Mouse (Mus musculus) forebrain, embryonic 15.5 days (tissue): ENCODE measurements around the gene Glp2r. TPM values are rescaled to one million over a fixed set of nuclear protein-coding genes. Genes with fewer than 3 reads are reported as not detected.

Experiments
- ATAC-seq: fragments of 200-750 bp; cut with Nextera tagmentation; replicated peaks from 2 replicates; pipeline ENCODE4 v1.8.0; 2017; ENCODE audit warnings: mild to moderate bottlenecking, moderate TSS enrichment, moderate library complexity
- H3K27ac ChIP-seq: fragments of 300-500 bp; sonication (generic); replicated peaks from 2 replicates; pipeline ENCODE4 v1.5.1; 2015; ENCODE audit warnings: mild to moderate bottlenecking, inconsistent platforms
- H3K27me3 ChIP-seq: fragments of 300-500 bp; sonication (generic); 2 replicates; pipeline ENCODE4 v1.6.1; 2015; ENCODE audit warnings: inconsistent platforms
- H3K36me3 ChIP-seq: fragments of 300-500 bp; sonication (generic); 2 replicates; pipeline ENCODE4 v1.6.1; 2015; ENCODE audit warnings: mild to moderate bottlenecking, inconsistent platforms
- H3K4me1 ChIP-seq: fragments of 300-500 bp; sonication (generic); 2 replicates; pipeline ENCODE4 v1.6.1; 2015; ENCODE audit warnings: inconsistent platforms
- H3K4me2 ChIP-seq: fragments of 300-500 bp; sonication (generic); replicated peaks from 2 replicates; pipeline ENCODE4 v1.6.1; 2015; ENCODE audit warnings: mild to moderate bottlenecking, inconsistent platforms
- H3K4me3 ChIP-seq: fragments of 300-500 bp; sonication (generic); 2 replicates; pipeline ENCODE4 v1.5.1; 2015; ENCODE audit warnings: mild to moderate bottlenecking, inconsistent platforms
- H3K9ac ChIP-seq: fragments of 300-500 bp; sonication (generic); replicated peaks from 2 replicates; pipeline ENCODE4 v1.6.1; 2015; ENCODE audit warnings: mild to moderate bottlenecking, inconsistent platforms
- H3K9me3 ChIP-seq: fragments of 300-500 bp; sonication (generic); 2 replicates; pipeline ENCODE4 v1.6.1; 2016; ENCODE audit warnings: inconsistent platforms
- WGBS: fragments of 180-500 bp; shearing (Covaris S2); methylation state at CpG from one replicate; pipeline ENCODE4 v1.1.7; 2015; ENCODE audit warnings: mixed read lengths; 5-methylcytosine and 5-hydroxymethylcytosine counted together
- polyA plus RNA-seq: library from polyadenylated mRNA; unstranded; fragments of >200 nt; fragmentation: Nextera tagmentation; extraction: Ambion mirVana; gene quantifications from 2 replicates; pipeline ENCODE4 v1.2.1, GENCODE M21; 2015

The Glp2r gene
- polyA plus RNA-seq, 1 experiment from 2014 or later: 0.10 TPM

DNA sequence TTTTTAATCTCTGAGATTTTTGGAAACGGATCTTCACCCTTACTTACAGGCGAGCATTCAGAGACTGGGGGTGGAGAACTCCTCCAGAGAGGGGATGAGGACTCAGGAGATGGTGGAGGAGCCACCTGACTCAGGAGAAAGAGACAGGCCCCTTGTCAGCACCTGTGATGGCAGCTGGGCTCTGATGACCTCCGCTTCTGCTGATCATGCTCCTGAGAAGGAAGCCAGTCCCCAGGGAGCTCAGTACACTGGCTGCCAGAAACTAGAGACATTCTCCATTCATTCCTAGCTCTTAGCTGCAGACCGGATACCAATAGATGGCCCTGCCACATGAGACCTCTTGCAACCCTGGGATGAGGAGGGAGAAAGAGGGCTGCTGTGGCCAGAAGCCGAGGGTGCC, 128.1 kb downstream of the Glp2r start:
- Histone ChIP-seq H3K36me3 (no peaks in the 10 kb centered on the region), H3K27ac (no peak overlapping the region), H3K27me3 (no peaks in the 10 kb centered on the region), H3K4me2 (no peak overlapping the region), H3K9me3 (no peaks in the 10 kb centered on the region), H3K9ac (no peak overlapping the region), H3K4me1 (0 out of 2 replicates have a peak, but pooled peaks cover 3% of the 10 kb centered on the region), H3K4me3 (no peak overlapping the region)
- 82% methylated on average over 5 of the region's 5 CpGs for WGBS
- no peak for ATAC-seq

DNA sequence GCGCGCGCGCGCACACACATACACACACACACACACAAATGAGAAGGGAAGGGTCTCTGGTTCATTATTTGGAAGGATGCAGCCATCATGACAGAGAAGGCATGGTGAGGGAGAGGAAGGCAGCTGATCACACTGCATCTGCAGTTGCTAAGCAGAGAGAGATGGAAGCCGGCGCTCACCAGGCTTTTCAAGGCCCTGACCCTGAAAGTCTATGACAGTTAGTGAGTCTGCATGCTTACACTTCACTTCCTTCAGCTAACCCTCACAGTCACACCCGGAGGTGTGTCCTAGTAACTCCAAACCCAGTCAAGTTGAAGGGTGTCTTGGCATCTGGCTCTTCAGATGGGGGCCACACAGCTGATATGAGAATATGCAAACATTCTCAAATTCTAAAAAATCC, 128.5 kb downstream of the Glp2r start:
- Histone ChIP-seq H3K27ac (no peak overlapping the region), H3K4me2 (no peak overlapping the region), H3K36me3 (no peaks in the 10 kb centered on the region), H3K9me3 (no peaks in the 10 kb centered on the region), H3K4me3 (no peak overlapping the region), H3K4me1 (0 out of 2 replicates have a peak, but pooled peaks cover 3% of the 10 kb centered on the region), H3K9ac (no peak overlapping the region), H3K27me3 (no peaks in the 10 kb centered on the region)
- WGBS: 94% methylated on average over 8 of the region's 8 CpGs
- no peak for ATAC-seq

- 88% methylated on average over 6 of the region's 6 CpGs for WGBS
- no peak overlapping the region for H3K9ac ChIP-seq
- no peak overlapping the region for H3K27ac ChIP-seq
- H3K36me3 ChIP-seq: no peaks in the 10 kb centered on the region
- H3K4me2 ChIP-seq: no peak overlapping the region
- no peak for ATAC-seq
- H3K9me3 ChIP-seq: no peaks in the 10 kb centered on the region
- 0 out of 2 replicates have a peak, but pooled peaks cover 6% of the 10 kb centered on the region for H3K4me1 ChIP-seq
- H3K27me3 ChIP-seq: no peaks in the 10 kb centered on the region
- no peak overlapping the region for H3K4me3 ChIP-seq
Observed at GRCm38 (mm10) chr11:67640299-67640698, 130.7 kb downstream of the Glp2r start.

DNA sequence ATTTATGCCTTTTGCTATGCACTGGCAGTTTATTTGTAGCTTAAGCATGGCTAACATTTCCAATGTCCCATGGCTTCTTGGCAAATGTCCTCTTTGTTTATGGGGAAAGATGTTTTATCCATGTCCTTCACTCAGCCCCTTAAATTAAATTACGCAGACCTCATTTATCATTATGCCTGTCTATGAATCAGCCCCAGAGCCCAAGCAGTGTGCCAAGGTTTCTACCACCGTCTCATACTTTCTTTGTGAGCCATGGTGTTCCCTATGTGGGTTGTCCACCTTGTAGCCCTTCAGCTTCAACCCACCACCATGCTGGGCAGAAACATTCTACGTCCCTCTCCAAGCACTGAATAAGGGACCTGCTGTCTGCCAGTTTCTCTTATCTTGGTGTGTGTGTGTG, 132.6 kb downstream of the Glp2r start:
- no peak overlapping the region for H3K4me2 ChIP-seq
- H3K27ac ChIP-seq: no peak overlapping the region
- H3K9me3 ChIP-seq: no peaks in the 10 kb centered on the region
- no peaks in the 10 kb centered on the region for H3K36me3 ChIP-seq
- no peaks in the 10 kb centered on the region for H3K27me3 ChIP-seq
- H3K4me3 ChIP-seq: no peak overlapping the region
- H3K4me1 ChIP-seq: 0 out of 2 replicates have a peak, but pooled peaks cover 6% of the 10 kb centered on the region
- no peak for ATAC-seq
- no peak overlapping the region for H3K9ac ChIP-seq
- WGBS: 65% methylated on average over 3 of the region's 3 CpGs

DNA sequence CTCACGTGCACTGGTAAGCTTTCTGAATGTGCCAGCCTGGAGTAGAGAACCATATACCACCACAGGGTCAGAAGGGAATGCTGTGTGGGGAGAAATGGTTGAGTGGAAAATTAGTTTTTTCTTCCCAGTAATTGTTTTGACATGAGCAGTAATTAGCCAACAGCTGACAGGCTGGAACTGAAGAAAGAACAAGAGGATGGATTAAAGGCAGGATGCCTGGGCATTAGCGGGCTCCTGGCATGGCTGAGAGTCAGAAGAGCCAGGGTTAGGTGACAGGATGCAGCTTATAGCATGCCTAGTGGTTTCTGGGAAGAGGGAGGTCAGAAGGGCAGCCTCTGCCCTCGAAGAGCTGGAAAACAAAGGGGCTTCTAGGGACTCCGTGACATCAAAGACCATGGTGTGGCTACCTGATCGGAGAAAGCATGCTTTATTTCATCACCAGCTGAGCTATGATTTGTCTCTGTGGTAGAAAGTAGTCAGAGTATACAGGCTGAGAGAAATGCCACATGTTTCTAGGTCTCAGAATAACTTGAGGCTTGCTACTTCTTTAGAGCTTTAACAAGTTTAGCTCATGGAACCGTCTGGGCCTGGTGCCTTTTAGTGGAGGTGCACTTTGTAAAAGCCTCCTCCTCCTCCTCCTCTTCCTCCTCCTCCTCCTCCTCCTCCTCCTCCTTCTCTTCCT, 133.9 kb downstream of the Glp2r start:
- Histone ChIP-seq H3K36me3 (no peaks in the 10 kb centered on the region), H3K27me3 (no peaks in the 10 kb centered on the region), H3K9ac (no peak overlapping the region), H3K9me3 (no peaks in the 10 kb centered on the region), H3K27ac (no peak overlapping the region), H3K4me1 (0 out of 2 replicates have a peak, but pooled peaks cover 6% of the 10 kb centered on the region), H3K4me2 (no peak overlapping the region), H3K4me3 (no peak overlapping the region)
- no peak for ATAC-seq
- WGBS: 53% methylated on average over 6 of the region's 6 CpGs

DNA sequence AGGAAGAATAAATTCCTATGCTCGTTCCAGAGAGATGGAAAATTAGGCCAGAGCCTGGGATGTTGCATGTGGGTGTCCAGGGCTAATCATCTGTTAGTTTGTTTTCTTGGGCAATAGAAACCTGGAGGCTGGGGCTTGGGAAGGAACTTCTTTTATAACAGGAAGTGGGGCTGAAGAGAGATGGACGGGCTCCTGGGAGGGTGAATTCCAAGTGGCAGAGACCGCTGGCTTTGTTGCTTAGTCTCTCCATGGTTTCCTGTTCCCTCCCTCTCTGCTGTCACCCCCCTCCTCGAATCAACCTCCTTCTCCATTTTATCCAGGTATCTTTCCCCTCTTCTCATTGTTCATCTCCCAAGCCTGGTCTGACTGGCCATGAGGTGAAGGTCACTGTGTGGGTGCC, 134.8 kb downstream of the Glp2r start:
- no peak overlapping the region for H3K4me2 ChIP-seq
- H3K4me3 ChIP-seq: no peak overlapping the region
- no peaks in the 10 kb centered on the region for H3K36me3 ChIP-seq
- H3K9ac ChIP-seq: no peak overlapping the region
- 0 out of 2 replicates have a peak, but pooled peaks cover 6% of the 10 kb centered on the region for H3K4me1 ChIP-seq
- no peak overlapping the region for H3K27ac ChIP-seq
- no peaks in the 10 kb centered on the region for H3K27me3 ChIP-seq
- no peak for ATAC-seq
- WGBS: 73% methylated on average over 4 of the region's 4 CpGs
- H3K9me3 ChIP-seq: no peaks in the 10 kb centered on the region

DNA sequence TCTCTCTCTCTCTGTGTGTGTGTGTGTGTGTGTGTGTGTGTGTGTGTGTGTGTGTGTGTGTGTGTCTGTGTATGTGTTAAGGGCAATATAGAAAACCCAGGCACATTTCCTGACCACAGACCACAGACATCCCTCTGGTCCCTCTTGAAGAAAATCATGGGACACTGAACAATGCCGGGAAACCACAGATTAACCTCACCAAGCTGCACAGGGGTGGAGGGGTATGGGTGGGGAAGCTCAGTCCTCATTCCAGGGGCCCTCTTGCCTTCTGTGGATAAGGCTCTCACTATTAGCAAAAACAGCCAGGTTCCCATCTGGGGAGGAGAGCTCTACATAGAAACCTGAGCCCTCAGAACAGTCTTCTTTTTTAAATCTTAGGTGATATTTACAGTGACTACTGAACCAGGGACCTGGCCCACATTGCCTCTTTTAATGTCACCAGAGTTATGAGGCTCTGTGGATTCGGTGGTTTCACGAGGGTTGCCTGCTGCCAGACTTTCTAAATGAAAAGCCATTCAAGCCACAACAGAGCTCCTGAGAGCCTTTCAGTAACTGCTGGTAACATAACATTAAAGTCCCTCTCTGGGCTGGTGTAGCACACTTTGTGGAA, 137.2 kb downstream of the Glp2r start:
- WGBS: 77% methylated on average over 3 of the region's 3 CpGs
- no peak overlapping the region for H3K27ac ChIP-seq
- H3K9me3 ChIP-seq: no peaks in the 10 kb centered on the region
- H3K27me3 ChIP-seq: no peaks in the 10 kb centered on the region
- 0 out of 2 replicates have a peak, but pooled peaks cover 6% of the 10 kb centered on the region for H3K4me1 ChIP-seq
- H3K4me3 ChIP-seq: no peak overlapping the region
- no peak overlapping the region for H3K4me2 ChIP-seq
- ATAC-seq: no peak
- H3K9ac ChIP-seq: no peak overlapping the region
- H3K36me3 ChIP-seq: no peaks in the 10 kb centered on the region

DNA sequence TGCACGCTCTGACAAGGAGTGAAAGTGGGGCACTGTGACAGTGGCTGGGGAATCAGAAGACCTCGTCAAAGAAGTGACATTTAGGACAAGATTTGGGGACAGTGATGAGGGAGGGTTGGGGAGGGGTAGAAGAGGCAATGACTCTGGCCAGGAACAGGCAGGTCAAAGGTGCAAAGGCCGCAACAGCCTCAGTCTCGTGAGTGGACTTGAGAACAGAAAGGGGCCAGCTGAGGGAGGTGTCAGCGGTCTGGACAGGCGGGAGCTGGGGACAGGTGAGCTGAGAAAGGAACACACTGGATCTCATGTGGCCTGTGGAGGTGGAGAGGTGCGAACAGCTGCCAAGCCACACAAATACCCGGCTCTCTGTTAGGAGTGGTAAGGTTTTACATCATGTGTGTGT, 138.0 kb downstream of the Glp2r start:
- ATAC-seq: no peak
- Histone ChIP-seq H3K4me1 (0 out of 2 replicates have a peak, but pooled peaks cover 3% of the 10 kb centered on the region), H3K4me2 (no peak overlapping the region), H3K27ac (no peak overlapping the region), H3K27me3 (no peaks in the 10 kb centered on the region), H3K4me3 (no peak overlapping the region), H3K9ac (no peak overlapping the region), H3K36me3 (no peaks in the 10 kb centered on the region), H3K9me3 (no peaks in the 10 kb centered on the region)
- WGBS: 83% methylated on average over 8 of the region's 8 CpGs

- 93% methylated on average over 2 of the region's 2 CpGs for WGBS
Observed at GRCm38 (mm10) chr11:67628522-67628921, 142.4 kb downstream of the Glp2r start.

GRCm38 (mm10) chr11:67627179-67627578, 143.8 kb downstream of the Glp2r start:
- H3K9me3 ChIP-seq: no peaks in the 10 kb centered on the region
- H3K9ac ChIP-seq: no peak overlapping the region
- no peaks in the 10 kb centered on the region for H3K27me3 ChIP-seq
- ATAC-seq: no peak
- no peak overlapping the region for H3K27ac ChIP-seq
- H3K4me2 ChIP-seq: no peak overlapping the region
- WGBS: 87% methylated on average over 7 of the region's 7 CpGs
- H3K4me3 ChIP-seq: no peak overlapping the region
- no peaks in the 10 kb centered on the region for H3K36me3 ChIP-seq
- no peaks in the 10 kb centered on the region for H3K4me1 ChIP-seq

More at GRCm38 (mm10) chr11:67628522-67628921, 142.4 kb downstream of the Glp2r start:
- H3K9ac ChIP-seq: no peak overlapping the region
- no peak overlapping the region for H3K4me3 ChIP-seq
- no peaks in the 10 kb centered on the region for H3K27me3 ChIP-seq
- ATAC-seq: no peak
- H3K36me3 ChIP-seq: no peaks in the 10 kb centered on the region
- H3K9me3 ChIP-seq: no peaks in the 10 kb centered on the region
- H3K27ac ChIP-seq: no peak overlapping the region
- H3K4me2 ChIP-seq: no peak overlapping the region
- H3K4me1 ChIP-seq: no peaks in the 10 kb centered on the region

GRCm38 (mm10) chr11:67622340-67622739, 148.6 kb downstream of the Glp2r start:
- no peak overlapping the region for H3K4me2 ChIP-seq
- H3K9me3 ChIP-seq: no peaks in the 10 kb centered on the region
- H3K4me3 ChIP-seq: no peak overlapping the region
- 82% methylated on average over 7 of the region's 7 CpGs for WGBS
- no peak for ATAC-seq
- no peak overlapping the region for H3K27ac ChIP-seq
- no peak overlapping the region for H3K9ac ChIP-seq
- no peaks in the 10 kb centered on the region for H3K4me1 ChIP-seq
- no peaks in the 10 kb centered on the region for H3K36me3 ChIP-seq
- H3K27me3 ChIP-seq: no peaks in the 10 kb centered on the region

GRCm38 (mm10) chr11:67616557-67617239, 154.3 kb downstream of the Glp2r start:
- Histone ChIP-seq H3K4me3 (no peak overlapping the region), H3K4me2 (no peak overlapping the region), H3K4me1 (peaks cover 11% of the 10 kb centered on the region), H3K9me3 (no peaks in the 10 kb centered on the region), H3K36me3 (no peaks in the 10 kb centered on the region), H3K9ac (no peak overlapping the region), H3K27ac (no peak overlapping the region), H3K27me3 (no peaks in the 10 kb centered on the region)
- WGBS: 75% methylated on average over 13 of the region's 13 CpGs
- no peak for ATAC-seq
